Mouse (Mus musculus) heart, postnatal 4 days (tissue): Measurements from ENCODE around the gene Adam15. TPM values are rescaled to one million over a fixed set of nuclear protein-coding genes. Genes with fewer than 3 reads are reported as not detected.

Experiments used
- DNase-seq: peaks from one replicate; pipeline ENCODE4 v3.0.0; 2021
- total RNA-seq, 2 experiments: library from RNA; stranded (reverse); gene quantifications; 2 replicates each; pipeline ENCODE4 v1.2.3; 2021

Adam15 gene
- total RNA-seq, 2 experiments from 2014 or later, result 93.6 to 95.2 TPM

GRCm38 (mm10) chr3:89296761-89297396 is 52.9 kb downstream of the Adam15 start:
- DNase-seq, result no peak

- DNase-seq, result no peak
Observed at GRCm38 (mm10) chr3:89295685-89296230, 54.0 kb downstream of the Adam15 start.

- no peak for DNase-seq
Observed at GRCm38 (mm10) chr3:89294195-89294594, 55.6 kb downstream of the Adam15 start.

GRCm38 (mm10) chr3:89293247-89293918 is 56.4 kb downstream of the Adam15 start:
- DNase-seq, result no peak

- no peak for DNase-seq
Observed at GRCm38 (mm10) chr3:89292303-89292702, 57.5 kb downstream of the Adam15 start.

- DNase-seq, result no peak
Observed at GRCm38 (mm10) chr3:89291874-89292273, 57.9 kb downstream of the Adam15 start.

Other genes starting within 250 kb of the Adam15 start
- not detected for gene Gm43738, start 248.9 kb downstream of the Adam15 start, total RNA-seq
- 10 to 100 TPM; 54.5 to 58.7 TPM for gene Fdps, start 248.0 kb downstream of the Adam15 start, total RNA-seq
- not detected for gene Pklr, start 213.9 kb downstream of the Adam15 start, total RNA-seq
- gene Hcn3, start 189.8 kb downstream of the Adam15 start, total RNA-seq, result 1 to 10 TPM in 1 of 2 experiments, under 1 TPM in 1; 0.86 to 1.1 TPM
- 10 to 100 TPM; 30.3 to 32.1 TPM for gene Clk2, start 185.2 kb downstream of the Adam15 start, total RNA-seq
- gene Scamp3, start 172.5 kb downstream of the Adam15 start, total RNA-seq, result 10 to 100 TPM; 46.7 to 47.3 TPM
- gene Fam189b, start 166.9 kb downstream of the Adam15 start, total RNA-seq, result 1 to 10 TPM; 8.8 to 9.0 TPM
- gene Gba, start 147.1 kb downstream of the Adam15 start, total RNA-seq, result 10 to 100 TPM; 19.7 to 21.8 TPM
- 10 to 100 TPM; 25.0 to 34.5 TPM for gene Thbs3, start 134.8 kb downstream of the Adam15 start, total RNA-seq
- gene Mtx1, start 122.9 kb downstream of the Adam15 start, total RNA-seq, result 10 to 100 TPM; 62.9 to 67.2 TPM
- under 1 TPM; 0.61 to 0.74 TPM for gene Muc1, start 120.9 kb downstream of the Adam15 start, total RNA-seq
- gene Krtcap2, start 104.0 kb downstream of the Adam15 start, total RNA-seq, result 100 to 1,000 TPM; 100 to 104 TPM
- 1 to 10 TPM; 1.3 to 1.6 TPM for gene Trim46, start 103.7 kb downstream of the Adam15 start, total RNA-seq
- gene Dpm3, start 90.6 kb downstream of the Adam15 start, total RNA-seq, result 10 to 100 TPM; 51.6 to 61.0 TPM
- gene Slc50a1, start 79.4 kb downstream of the Adam15 start, total RNA-seq, result 10 to 100 TPM; 24.9 to 28.0 TPM
- gene Efna1, start 68.9 kb downstream of the Adam15 start, total RNA-seq, result 10 to 100 TPM; 37.9 to 42.0 TPM
- under 1 TPM in 1 of 2 experiments, not detected in 1; 0.26 TPM for gene Efna3, start 27.0 kb downstream of the Adam15 start, total RNA-seq
- 1 to 10 TPM; 3.1 to 3.7 TPM for gene Efna4, start 12.0 kb downstream of the Adam15 start, total RNA-seq
- gene Dcst2, start 12.0 kb upstream of the Adam15 start, total RNA-seq, result under 1 TPM; 0.14 to 0.23 TPM
- under 1 TPM; 0.21 to 0.72 TPM for gene Dcst1, start 15.3 kb upstream of the Adam15 start, total RNA-seq
- 10 to 100 TPM; 13.8 to 15.1 TPM for gene Zbtb7b, start 44.8 kb upstream of the Adam15 start, total RNA-seq
- under 1 TPM in 1 of 2 experiments, not detected in 1; 0.68 TPM for gene Lenep, start 52.8 kb upstream of the Adam15 start, total RNA-seq
- gene Flad1, start 61.9 kb upstream of the Adam15 start, total RNA-seq, result 10 to 100 TPM; 30.7 to 33.0 TPM
- 10 to 100 TPM; 62.8 to 64.3 TPM for gene Cks1b, start 68.4 kb upstream of the Adam15 start, total RNA-seq
- 10 to 100 TPM; 68.8 to 69.2 TPM for gene Shc1, start 68.4 kb upstream of the Adam15 start, total RNA-seq
- gene Pygo2, start 80.2 kb upstream of the Adam15 start, total RNA-seq, result 10 to 100 TPM; 20.3 to 22.1 TPM
- 10 to 100 TPM; 66.0 to 73.8 TPM for gene Pbxip1, start 86.7 kb upstream of the Adam15 start, total RNA-seq
- gene Pmvk, start 104.5 kb upstream of the Adam15 start, total RNA-seq, result 10 to 100 TPM; 11.3 to 13.3 TPM
- gene Kcnn3, start 170.2 kb upstream of the Adam15 start, total RNA-seq, result 1 to 10 TPM; 4.3 to 4.8 TPM